Mouse (Mus musculus) embryonic facial prominence, embryonic 15.5 days (tissue): Measurements from ENCODE around the gene Miip. TPM values are rescaled to one million over a fixed set of nuclear protein-coding genes. Genes with fewer than 3 reads are reported as not detected.

Experiments used
- ATAC-seq: fragments of 200-750 bp; cut with Nextera tagmentation; 2 replicates; pipeline ENCODE4 v1.8.0; 2017; ENCODE audit warnings: low read depth, moderate TSS enrichment; ENCODE audit not compliant: insufficient number of reproducible peaks, low FRiP score, low TSS enrichment
- H3K27ac ChIP-seq: fragments of 300-500 bp; sonication (generic); replicated peaks from 2 replicates; pipeline ENCODE4 v1.5.1; 2015; ENCODE audit warnings: mild to moderate bottlenecking, inconsistent platforms
- H3K27me3 ChIP-seq: fragments of 300-500 bp; sonication (generic); 2 replicates; pipeline ENCODE4 v1.6.1; 2015; ENCODE audit warnings: inconsistent platforms
- H3K36me3 ChIP-seq: fragments of 300-500 bp; sonication (generic); 2 replicates; pipeline ENCODE4 v1.6.1; 2015; ENCODE audit warnings: mild to moderate bottlenecking, inconsistent platforms
- H3K4me1 ChIP-seq: fragments of 300-500 bp; sonication (generic); 2 replicates; pipeline ENCODE4 v1.6.1; 2015; ENCODE audit warnings: inconsistent platforms
- H3K4me2 ChIP-seq: fragments of 300-500 bp; sonication (generic); replicated peaks from 2 replicates; pipeline ENCODE4 v1.6.1; 2015; ENCODE audit warnings: mild to moderate bottlenecking, inconsistent platforms
- H3K4me3 ChIP-seq: fragments of 300-500 bp; sonication (generic); replicated peaks from 2 replicates; pipeline ENCODE4 v1.5.1; 2015; ENCODE audit warnings: mild to moderate bottlenecking, inconsistent platforms
- H3K9ac ChIP-seq: fragments of 300-500 bp; sonication (generic); 2 replicates; pipeline ENCODE4 v1.6.1; 2015; ENCODE audit warnings: inconsistent platforms
- H3K9me3 ChIP-seq: fragments of 300-500 bp; sonication (generic); replicated peaks from 2 replicates; pipeline ENCODE4 v1.6.1; 2016; ENCODE audit warnings: inconsistent platforms
- WGBS: fragments of 180-500 bp; shearing (Covaris S2); methylation state at CpG from one replicate; pipeline ENCODE4 v1.1.7; 2015; 5-methylcytosine and 5-hydroxymethylcytosine counted together
- polyA plus RNA-seq: library from polyadenylated mRNA; unstranded; fragments of >200 nt; fragmentation: Nextera tagmentation; extraction: Ambion mirVana; gene quantifications from 2 replicates; pipeline ENCODE4 v1.2.1, GENCODE M21; 2015

Miip gene
- 40.3 and 43.2 TPM in 2 replicates for polyA plus RNA-seq

DNA sequence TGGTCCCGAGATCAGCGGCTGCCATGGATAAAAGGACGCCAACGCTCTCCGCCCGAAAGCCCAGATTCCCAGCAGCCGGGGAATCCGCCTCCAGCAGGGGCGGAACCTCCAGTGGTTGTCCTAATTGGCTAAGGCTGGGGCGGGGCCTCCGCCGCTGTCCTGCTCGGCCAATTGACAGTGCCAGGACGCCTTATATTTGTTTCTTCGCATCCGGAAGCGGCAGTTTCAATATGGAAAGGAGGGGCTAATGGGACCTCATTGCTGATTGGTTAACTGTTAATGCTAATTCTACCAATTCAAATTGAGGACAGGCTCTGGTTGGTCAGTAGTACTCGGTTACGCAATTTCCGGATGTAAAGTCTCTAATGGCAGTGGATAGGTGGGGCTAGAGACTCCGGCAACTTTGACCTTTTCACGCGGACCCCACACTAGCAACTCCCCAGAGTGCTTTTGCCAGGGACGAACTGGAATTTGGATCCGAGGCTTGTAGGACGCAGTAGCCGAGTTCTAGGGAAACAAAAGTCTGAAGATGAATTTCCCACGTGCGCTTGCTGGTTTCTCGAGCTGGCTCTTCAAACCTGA, at the start of gene Miip, which contains the start of gene Fv1:
TSS of gene Miip (minus strand) at position 367 of the 582 bp plus-strand sequence.
TSS of gene Fv1 (plus strand) at position 530 of the 582 bp plus-strand sequence.
- peak; percentile 97 for ATAC-seq
- Histone ChIP-seq H3K36me3 (peaks cover 43% of the 10 kb centered on the region), H3K9ac (peak within 1 kb of the TSS; percentile 63), H3K9me3 (no peaks in the 10 kb centered on the region), H3K4me3 (peak within 1 kb of the TSS; percentile 95), H3K27ac (peak within 1 kb of the TSS; percentile 85), H3K4me1 (peaks cover 23% of the 10 kb centered on the region), H3K4me2 (peak within 1 kb of the TSS; percentile 77), H3K27me3 (no peaks in the 10 kb centered on the region)
- 0% methylated on average over 30 of the region's 30 CpGs for WGBS

DNA sequence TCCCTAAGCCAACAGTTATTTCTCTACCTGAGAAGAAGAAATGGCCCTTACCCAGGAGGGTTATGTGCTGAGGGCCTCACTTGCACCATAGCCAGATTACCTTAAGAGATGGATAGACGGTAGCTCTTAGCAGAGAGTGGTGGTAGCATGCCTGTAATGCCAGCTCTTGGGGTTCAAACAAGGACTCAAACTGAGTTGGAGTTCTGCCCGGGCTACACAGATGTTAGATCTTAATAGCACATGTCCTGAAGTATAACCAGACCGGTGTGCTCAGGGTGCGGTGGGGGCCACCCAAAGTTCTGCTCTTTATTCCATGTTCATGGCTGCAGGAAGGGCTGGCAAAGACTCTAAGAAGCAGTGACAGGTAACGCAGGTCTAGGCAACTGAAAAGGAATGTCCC, 40.9 kb upstream of the Miip start:
- no peak overlapping the region for H3K4me3 ChIP-seq
- no peak overlapping the region for H3K27ac ChIP-seq
- ATAC-seq = no peak
- peaks cover 46% of the 10 kb centered on the region for H3K36me3 ChIP-seq
- no peak overlapping the region for H3K4me2 ChIP-seq
- 74% methylated on average over 5 of the region's 5 CpGs for WGBS
- H3K9ac ChIP-seq = no peak overlapping the region
- peaks cover 4% of the 10 kb centered on the region; the same call in 1 of the 2 replicates for H3K4me1 ChIP-seq
- no peaks in the 10 kb centered on the region for H3K9me3 ChIP-seq
- no peaks in the 10 kb centered on the region for H3K27me3 ChIP-seq

DNA sequence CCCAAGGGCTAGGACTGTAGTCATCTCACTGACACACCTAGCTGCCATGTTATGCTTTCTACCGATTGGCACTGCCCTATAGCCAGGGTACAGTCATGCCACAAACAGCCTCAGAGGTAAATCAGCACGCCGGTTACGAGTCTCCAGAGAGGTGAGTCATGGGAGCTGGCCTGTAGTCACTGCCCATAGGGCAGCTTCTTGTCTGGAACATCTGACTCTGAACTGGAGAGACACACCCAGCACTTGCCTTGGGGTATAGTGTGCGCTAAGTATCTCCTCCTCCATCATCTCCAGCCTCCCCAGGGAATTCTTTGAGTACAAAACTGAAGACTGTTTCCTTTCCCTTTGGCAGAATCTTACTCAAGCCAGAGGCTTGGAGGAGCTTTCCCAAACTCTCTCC, 37.6 kb upstream of the Miip start:
- no peaks in the 10 kb centered on the region for H3K9me3 ChIP-seq
- ATAC-seq = no peak
- H3K4me2 ChIP-seq = no peak overlapping the region
- no peaks in the 10 kb centered on the region for H3K27me3 ChIP-seq
- H3K4me3 ChIP-seq = no peak overlapping the region
- no peak overlapping the region for H3K27ac ChIP-seq
- peaks cover 34% of the 10 kb centered on the region for H3K36me3 ChIP-seq
- 58% methylated on average over 5 of the region's 5 CpGs for WGBS
- H3K4me1 ChIP-seq = peaks cover 14% of the 10 kb centered on the region
- no peak overlapping the region for H3K9ac ChIP-seq

DNA sequence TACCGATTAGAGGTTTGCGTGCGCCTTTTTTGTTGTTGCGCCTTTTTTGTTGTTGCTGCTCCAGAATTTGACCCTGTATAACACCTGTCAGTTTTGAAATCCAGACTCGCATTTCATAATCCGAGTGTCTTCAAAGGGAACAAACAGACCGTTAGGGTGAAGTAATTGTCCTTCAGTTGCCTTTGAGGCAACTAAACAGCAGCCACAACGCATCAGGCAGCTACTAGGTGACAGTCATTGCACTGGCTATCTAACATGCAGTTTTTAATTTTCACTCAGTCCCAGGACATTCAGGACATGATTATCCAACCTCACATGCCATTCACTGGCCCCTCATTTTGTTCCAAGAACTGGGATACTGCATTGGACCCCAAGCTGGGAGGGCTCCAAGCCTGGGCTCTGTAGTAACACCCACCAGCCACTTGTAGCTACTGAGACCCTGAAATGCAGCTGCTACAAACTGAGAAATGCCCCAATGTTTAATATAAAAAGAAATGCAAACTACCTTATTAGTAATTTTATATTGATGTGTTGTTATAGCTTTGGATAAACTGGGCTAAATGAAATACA, 36.6 kb upstream of the Miip start:
- Histone ChIP-seq H3K4me1 (peaks cover 14% of the 10 kb centered on the region), H3K4me3 (peak overlapping the region; percentile 93), H3K9ac (peak overlapping the region; percentile 84; the same call in 1 of the 2 replicates), H3K27ac (no peak overlapping the region), H3K9me3 (no peaks in the 10 kb centered on the region), H3K27me3 (no peaks in the 10 kb centered on the region), H3K4me2 (peak overlapping the region; percentile 62), H3K36me3 (peaks cover 33% of the 10 kb centered on the region)
- ATAC-seq = 0 out of 2 replicates have a peak, but pooled peaks have one; percentile 12
- WGBS = 2% methylated on average over 8 of the region's 8 CpGs

DNA sequence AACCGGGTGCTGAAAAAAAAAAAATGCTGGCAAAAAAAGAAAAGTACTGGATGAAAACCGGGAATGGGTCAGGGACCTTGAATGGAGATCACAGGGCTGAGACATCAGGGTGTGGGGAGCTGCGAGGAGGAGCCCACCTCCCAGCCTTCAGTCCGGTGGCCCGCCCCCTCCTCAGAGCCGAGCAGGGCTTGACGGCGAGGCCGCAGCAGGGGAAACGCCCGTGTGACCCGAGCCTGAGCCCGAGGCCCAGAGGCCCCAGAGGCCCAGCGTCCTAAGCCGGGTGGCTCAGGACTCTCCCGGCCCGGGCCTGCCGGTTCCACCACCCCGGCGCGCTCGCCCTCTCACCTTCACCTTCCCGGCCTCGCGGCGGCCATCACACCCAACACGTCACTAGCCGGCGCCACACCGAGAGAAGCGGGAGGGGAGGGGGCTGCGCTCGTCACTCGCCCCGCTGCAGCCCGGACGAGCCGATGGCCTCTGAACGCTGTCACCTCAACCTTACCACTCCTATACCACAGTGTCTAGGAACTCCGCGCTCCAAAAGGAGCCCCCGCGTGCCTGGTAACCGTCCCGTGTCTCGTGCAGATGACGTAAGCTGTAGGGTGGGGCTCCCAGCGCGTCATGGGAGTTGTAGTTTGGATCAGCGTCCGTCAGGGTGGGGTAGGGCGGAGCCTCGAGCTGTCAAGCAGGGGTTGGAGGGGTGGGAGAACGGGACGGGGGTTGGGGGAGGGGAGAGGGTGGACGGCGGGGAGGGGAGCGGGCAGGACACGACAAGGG, 35.9 kb upstream of the Miip start, which contains the start of gene Mfn2:
TSS of gene Mfn2 (minus strand) at position 392 of the 777 bp plus-strand sequence.
- no peaks in the 10 kb centered on the region for H3K27me3 ChIP-seq
- peaks cover 14% of the 10 kb centered on the region for H3K4me1 ChIP-seq
- H3K9ac ChIP-seq = peak within 1 kb of the TSS; percentile 84
- H3K27ac ChIP-seq = peak within 1 kb of the TSS; percentile 90
- peaks cover 33% of the 10 kb centered on the region for H3K36me3 ChIP-seq
- ATAC-seq = peak; percentile 87
- WGBS = under 1% methylated on average over 57 of the region's 59 CpGs
- no peaks in the 10 kb centered on the region for H3K9me3 ChIP-seq
- peak within 1 kb of the TSS; percentile 93 for H3K4me3 ChIP-seq
- peak within 1 kb of the TSS; percentile 62 for H3K4me2 ChIP-seq

DNA sequence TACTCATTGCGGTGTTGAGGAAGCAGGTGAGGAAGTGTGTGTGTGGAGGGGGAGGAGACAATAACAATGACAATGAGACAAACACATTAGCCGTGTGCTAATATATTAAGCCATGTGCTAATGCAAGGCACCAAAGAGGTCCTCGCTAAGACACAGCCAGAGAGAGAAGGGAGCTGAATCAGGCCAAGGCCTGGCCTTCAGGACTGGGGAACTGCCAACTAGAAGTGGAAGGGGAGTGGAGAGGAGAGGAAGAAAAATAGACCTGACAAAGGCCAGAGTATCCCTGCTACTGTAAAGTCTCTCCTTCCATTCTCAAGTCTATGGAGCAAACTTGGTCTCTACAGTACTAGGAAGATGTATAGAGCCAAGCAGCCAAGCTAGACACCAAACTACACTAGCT, 35.0 kb upstream of the Miip start:
- Histone ChIP-seq H3K4me3 (peak overlapping the region; percentile 93), H3K36me3 (peaks cover 39% of the 10 kb centered on the region), H3K9ac (peak overlapping the region; percentile 84; the same call in 1 of the 2 replicates), H3K4me2 (peak overlapping the region; percentile 56), H3K4me1 (peaks cover 14% of the 10 kb centered on the region), H3K27ac (no peak overlapping the region), H3K9me3 (no peaks in the 10 kb centered on the region), H3K27me3 (no peaks in the 10 kb centered on the region)
- 80% methylated on average over 3 of the region's 3 CpGs for WGBS
- no peak for ATAC-seq

DNA sequence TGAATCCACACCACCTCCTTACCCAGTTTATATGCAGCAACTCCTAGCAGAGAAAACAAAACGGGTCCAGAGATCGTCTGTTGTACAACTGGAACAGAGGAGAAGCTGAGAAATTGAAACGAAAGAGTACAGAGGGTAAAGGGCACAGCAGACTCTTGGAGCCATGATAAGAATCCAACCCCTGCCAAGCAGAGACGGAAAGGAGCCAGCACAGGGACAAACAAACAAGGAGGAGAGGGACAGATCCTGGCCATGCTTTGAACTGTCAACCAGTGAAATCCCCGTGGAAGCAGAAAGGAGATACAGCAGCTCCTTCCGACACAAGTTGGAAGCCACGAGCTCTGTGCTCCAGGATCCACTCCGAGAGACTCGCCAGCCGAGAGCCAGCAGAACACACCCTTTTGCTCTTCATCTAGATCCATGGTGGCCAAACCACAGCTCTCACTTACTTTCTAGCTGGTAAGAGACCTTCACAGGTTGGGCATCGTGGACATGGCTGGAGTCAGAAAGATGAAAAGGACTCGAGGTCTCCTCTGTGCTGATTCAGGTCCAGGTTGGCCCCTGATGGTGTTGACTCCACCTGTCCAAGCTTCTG, 34.4 kb upstream of the Miip start:
- Histone ChIP-seq H3K4me2 (no peak overlapping the region), H3K9ac (no peak overlapping the region), H3K27me3 (no peaks in the 10 kb centered on the region), H3K4me3 (0 out of 2 replicates have a peak overlapping the region, but pooled peaks have one; percentile 93), H3K9me3 (no peaks in the 10 kb centered on the region), H3K4me1 (peaks cover 14% of the 10 kb centered on the region), H3K36me3 (peaks cover 44% of the 10 kb centered on the region), H3K27ac (no peak overlapping the region)
- no peak for ATAC-seq
- 88% methylated on average over 12 of the region's 12 CpGs for WGBS

DNA sequence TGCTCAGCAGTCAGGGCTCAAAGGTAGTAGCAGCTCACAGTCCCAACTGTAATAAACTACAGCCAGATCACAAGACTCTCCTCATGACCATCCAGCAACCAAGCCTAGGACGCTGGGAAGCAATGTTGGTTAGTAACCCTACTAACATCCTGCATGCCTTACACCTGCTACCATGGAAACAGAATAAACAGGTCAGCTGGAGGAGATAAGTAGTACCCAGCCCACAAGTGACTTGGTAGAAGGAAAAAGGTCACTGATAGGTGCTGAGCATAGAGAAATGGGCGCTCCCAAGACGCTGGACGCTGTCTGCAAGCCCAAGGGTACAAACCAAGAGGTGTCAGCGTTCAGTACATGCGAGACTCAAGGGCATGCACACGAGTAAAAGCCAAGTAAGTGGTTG, 31.8 kb upstream of the Miip start:
- peaks cover 69% of the 10 kb centered on the region for H3K36me3 ChIP-seq
- H3K4me1 ChIP-seq = peaks cover 14% of the 10 kb centered on the region
- H3K9ac ChIP-seq = no peak overlapping the region
- H3K4me2 ChIP-seq = no peak overlapping the region
- ATAC-seq = no peak
- no peak overlapping the region for H3K4me3 ChIP-seq
- H3K9me3 ChIP-seq = no peaks in the 10 kb centered on the region
- H3K27me3 ChIP-seq = no peaks in the 10 kb centered on the region
- H3K27ac ChIP-seq = no peak overlapping the region
- WGBS = 91% methylated on average over 7 of the region's 7 CpGs

DNA sequence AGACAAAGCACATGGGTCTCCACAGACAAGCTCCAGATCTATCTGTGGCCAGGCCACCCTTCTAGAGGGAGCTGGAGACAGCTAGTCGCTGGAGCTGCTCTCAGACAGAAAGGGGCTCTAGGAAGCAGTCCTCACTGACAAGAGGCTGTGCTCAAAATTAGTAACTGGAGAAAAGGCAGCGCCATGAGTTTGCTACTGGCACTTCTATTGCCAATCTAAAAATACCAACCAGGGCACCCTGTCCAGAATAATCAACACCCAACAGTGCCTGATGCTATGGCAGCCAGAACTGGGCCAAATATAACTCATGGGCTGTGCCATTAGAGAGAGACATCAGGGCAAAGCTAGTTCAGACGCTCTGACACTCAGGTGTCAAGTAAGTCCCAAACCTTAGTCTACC, 28.7 kb upstream of the Miip start:
- 89% methylated on average over 3 of the region's 3 CpGs for WGBS

DNA sequence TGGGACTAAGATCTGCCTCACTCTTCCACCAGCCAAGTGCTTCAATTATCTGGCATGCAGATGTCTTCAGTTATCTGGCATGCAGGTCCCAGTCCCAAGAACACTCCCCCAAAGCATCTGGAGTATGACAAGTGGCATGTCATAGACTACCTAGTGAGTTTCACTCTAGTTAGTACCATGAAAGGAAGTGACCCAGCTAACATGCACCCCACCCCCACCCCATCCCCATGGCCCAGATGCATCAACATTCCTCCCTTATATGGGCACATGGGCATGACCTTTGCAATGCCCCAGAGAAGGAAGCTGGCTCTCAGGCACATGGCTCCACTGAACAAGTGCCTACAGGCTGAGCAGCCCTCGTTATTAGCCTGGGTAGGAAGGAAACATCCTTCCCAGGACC, 27.8 kb upstream of the Miip start:
- peaks cover 89% of the 10 kb centered on the region for H3K36me3 ChIP-seq
- no peak overlapping the region for H3K27ac ChIP-seq
- no peak overlapping the region for H3K4me2 ChIP-seq
- H3K4me1 ChIP-seq = no peaks in the 10 kb centered on the region
- 29% methylated on average over 1 of the region's 1 CpGs for WGBS
- no peaks in the 10 kb centered on the region for H3K9me3 ChIP-seq
- H3K4me3 ChIP-seq = no peak overlapping the region
- no peak for ATAC-seq
- H3K27me3 ChIP-seq = no peaks in the 10 kb centered on the region
- no peak overlapping the region for H3K9ac ChIP-seq

More for the DNA sequence above, 28.7 kb upstream of the Miip start:
- no peak overlapping the region for H3K9ac ChIP-seq
- peaks cover 87% of the 10 kb centered on the region for H3K36me3 ChIP-seq
- H3K4me2 ChIP-seq = no peak overlapping the region
- no peaks in the 10 kb centered on the region for H3K9me3 ChIP-seq
- H3K27me3 ChIP-seq = no peaks in the 10 kb centered on the region
- ATAC-seq = no peak
- no peaks in the 10 kb centered on the region for H3K4me1 ChIP-seq
- H3K4me3 ChIP-seq = no peak overlapping the region
- H3K27ac ChIP-seq = no peak overlapping the region

DNA sequence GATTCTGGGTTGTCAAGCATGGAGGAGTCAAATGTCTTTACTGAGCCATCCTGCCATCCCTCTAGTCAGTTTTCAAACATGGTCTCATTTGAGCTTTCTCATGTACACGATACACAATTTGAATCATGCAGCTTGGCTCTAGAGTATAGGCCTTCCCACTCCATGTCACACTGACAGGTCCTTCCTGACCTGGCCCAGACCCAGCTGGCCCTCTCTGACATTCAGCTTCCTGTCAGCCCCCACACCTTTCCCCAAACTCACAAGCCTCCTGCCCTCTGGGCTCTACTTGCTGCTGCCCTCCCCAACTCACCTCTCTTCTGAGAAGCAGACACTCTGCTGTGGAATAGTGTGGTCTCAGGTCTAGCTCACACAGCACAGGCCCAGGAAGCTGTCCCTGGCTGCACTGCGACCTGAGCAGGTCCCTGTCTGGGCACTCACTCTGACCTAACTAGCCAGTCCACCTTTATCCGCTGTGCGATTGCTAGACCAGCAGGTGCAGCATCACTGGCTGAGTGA, 27.3 kb upstream of the Miip start:
- Histone ChIP-seq H3K4me3 (no peak overlapping the region), H3K36me3 (peaks cover 93% of the 10 kb centered on the region)
- 92% methylated on average over 4 of the region's 4 CpGs for WGBS

More for the DNA sequence above, 27.3 kb upstream of the Miip start:
- ATAC-seq = no peak
- Histone ChIP-seq H3K4me2 (no peak overlapping the region), H3K27me3 (no peaks in the 10 kb centered on the region), H3K9me3 (no peaks in the 10 kb centered on the region), H3K27ac (no peak overlapping the region), H3K4me1 (no peaks in the 10 kb centered on the region), H3K9ac (no peak overlapping the region)
